Mouse (Mus musculus): ENCODE data around the gene Nhsl2.
A peak's percentile ranks its signal among the peaks of the same experiment; 100 is the strongest.
"Not testable (repeated sequence)": the region's sequence is repeated elsewhere in the genome, so short reads cannot be mapped to it uniquely, and the experiment has no call there.

Gene Nhsl2

GRCm38 (mm10) chrX:101849281-101849821, at the start of gene Nhsl2:
Gene Nhsl2 (plus strand): TSS chrX:101849385.
- peak; percentile 10 for DNase-seq (ENCODE audit: low read depth, low spot score)

GRCm38 (mm10) chrX:101805512-101805911, 43.7 kb upstream of the Nhsl2 start:
- peak; percentile 40 for DNase-seq (ENCODE audit: low read depth, low spot score)

- peak; percentile 2 for DNase-seq (ENCODE audit: low read depth, low spot score)
Measured at GRCm38 (mm10) chrX:101811750-101812149, 37.4 kb upstream of the Nhsl2 start.

GRCm38 (mm10) chrX:101819163-101819562, 30.0 kb upstream of the Nhsl2 start:
- peak; percentile 6 for DNase-seq (ENCODE audit: low read depth, low spot score)

- not testable (repeated sequence) for DNase-seq (ENCODE audit: low read depth, low spot score)
Measured at GRCm38 (mm10) chrX:101819980-101820379, 29.2 kb upstream of the Nhsl2 start.

GRCm38 (mm10) chrX:101847191-101847795, 1.9 kb upstream of the Nhsl2 start:
- DNase-seq (ENCODE audit: low read depth, low spot score), result no peak

GRCm38 (mm10) chrX:101849901-101850551, 841 bp downstream of the Nhsl2 start:
- peak; percentile 0 for DNase-seq (ENCODE audit: low read depth, low spot score)

GRCm38 (mm10) chrX:101851566-101852354, 2.6 kb downstream of the Nhsl2 start:
- no peak for DNase-seq (ENCODE audit: low read depth, low spot score)

GRCm38 (mm10) chrX:101863666-101864378, 14.6 kb downstream of the Nhsl2 start:
- no peak for DNase-seq (ENCODE audit: low read depth, low spot score)

GRCm38 (mm10) chrX:101864788-101865187, 15.6 kb downstream of the Nhsl2 start:
- DNase-seq (ENCODE audit: low read depth, low spot score), result no peak

GRCm38 (mm10) chrX:101874147-101874546, 25.0 kb downstream of the Nhsl2 start:
- DNase-seq (ENCODE audit: low read depth, low spot score), result no peak

GRCm38 (mm10) chrX:101874901-101875300, 25.7 kb downstream of the Nhsl2 start:
- no peak for DNase-seq (ENCODE audit: low read depth, low spot score)

GRCm38 (mm10) chrX:101876136-101876535, 27.0 kb downstream of the Nhsl2 start:
- DNase-seq (ENCODE audit: low read depth, low spot score), result no peak

- no peak for DNase-seq (ENCODE audit: low read depth, low spot score)
Measured at GRCm38 (mm10) chrX:101877840-101878239, 28.7 kb downstream of the Nhsl2 start.

- peak; percentile 29 for DNase-seq (ENCODE audit: low read depth, low spot score)
Measured at GRCm38 (mm10) chrX:101878546-101878945, 29.4 kb downstream of the Nhsl2 start.

GRCm38 (mm10) chrX:101882141-101882751, 33.1 kb downstream of the Nhsl2 start:
- DNase-seq (ENCODE audit: low read depth, low spot score), result no peak

- DNase-seq (ENCODE audit: low read depth, low spot score), result no peak
Measured at GRCm38 (mm10) chrX:101889384-101889783, 40.2 kb downstream of the Nhsl2 start.

GRCm38 (mm10) chrX:101889813-101890469, 40.8 kb downstream of the Nhsl2 start:
- DNase-seq (ENCODE audit: low read depth, low spot score), result no peak

- no peak for DNase-seq (ENCODE audit: low read depth, low spot score)
Measured at GRCm38 (mm10) chrX:101893796-101894195, 44.6 kb downstream of the Nhsl2 start.

- DNase-seq (ENCODE audit: low read depth, low spot score), result no peak
Measured at GRCm38 (mm10) chrX:101898341-101898740, 49.2 kb downstream of the Nhsl2 start.
